Mouse (Mus musculus): Measurements from ENCODE around the gene Nol8. TPM values are rescaled to one million over a fixed set of nuclear protein-coding genes. Genes with fewer than 3 reads are reported as not detected.

Nol8 gene
- 23.7 and 27.8 TPM in 2 replicates for polyA plus RNA-seq (2014; fragmentation: Nextera tagmentation; extraction: Ambion mirVana)

DNA sequence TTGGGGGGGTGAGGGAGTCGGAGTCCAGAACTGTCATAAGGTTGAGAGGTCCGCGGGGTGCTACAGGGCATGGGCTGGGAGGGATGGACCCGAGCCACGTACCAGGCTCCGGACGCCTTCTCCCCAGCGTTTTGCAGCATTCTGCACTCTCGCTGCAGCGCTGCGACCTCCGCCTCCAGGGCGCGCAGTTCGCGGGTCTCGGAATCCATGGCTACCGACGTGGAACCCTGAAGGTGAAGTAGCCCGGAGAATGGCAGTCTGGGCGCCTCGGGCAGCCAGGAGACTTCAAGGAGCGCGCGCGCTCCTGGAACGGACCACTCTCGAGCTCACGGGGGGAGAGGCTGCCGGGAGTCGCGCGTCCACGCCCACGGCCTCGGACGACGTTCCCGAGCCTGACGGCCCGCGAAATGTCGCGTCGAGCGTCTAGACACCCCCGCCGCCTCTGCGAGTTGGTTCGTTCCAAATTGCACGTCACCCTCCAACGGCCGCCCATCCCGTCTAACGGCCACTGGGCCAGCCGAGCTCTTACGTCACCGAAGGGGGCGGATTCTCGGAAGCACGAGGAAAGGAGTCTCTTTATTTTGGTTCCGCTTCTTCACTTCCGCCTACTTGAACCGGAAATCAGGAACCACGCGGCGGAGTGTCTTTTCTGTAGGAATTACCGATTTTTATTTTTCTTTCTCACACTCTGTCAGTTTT is at the start of gene Nol8, which contains the start of gene Cenpp:
Gene Nol8, plus strand, starts transcription at position 598 of the 699 bp plus-strand sequence.
Gene Cenpp, minus strand, starts transcription at position 305 of the 699 bp plus-strand sequence.
- H3K9me3 ChIP-seq (ENCODE audit: control insufficient read depth, low read length), result no peaks in the 10 kb centered on the region

GRCm38 (mm10) chr13:49603603-49604002 is 49.3 kb upstream of the Nol8 start:
- Histone ChIP-seq H3K4me1 (replicated peaks; ENCODE audit: control insufficient read depth, insufficient read depth, low read length) (no peaks in the 10 kb centered on the region), H3K27me3 (ENCODE audit: control insufficient read depth, insufficient read depth, low read length) (no peaks in the 10 kb centered on the region), H3K4me3 (ENCODE audit: low read depth, low read length) (no peak overlapping the region), H3K9me3 (ENCODE audit: control insufficient read depth, low read length) (no peaks in the 10 kb centered on the region), H3K36me3 (ENCODE audit: control insufficient read depth, insufficient read depth, low read length) (no peaks in the 10 kb centered on the region), H3K9ac (ENCODE audit: low read depth, low read length) (no peak overlapping the region), H3K4me2 (replicated peaks; ENCODE audit: low read depth, low read length) (no peak overlapping the region), H3K27ac (ENCODE audit: low read depth, low read length) (no peak overlapping the region)
- DNase-seq (ENCODE audit: low spot score), result no peak
- no peak for ATAC-seq (ENCODE audit: low FRiP score)

More for the DNA sequence above, at the start of gene Nol8, which contains the start of gene Cenpp:
- Histone ChIP-seq H3K4me1 (replicated peaks; ENCODE audit: control insufficient read depth, insufficient read depth, low read length) (no peaks in the 10 kb centered on the region), H3K27ac (ENCODE audit: low read depth, low read length) (no peak within 1 kb of the TSS), H3K9ac (ENCODE audit: low read depth, low read length) (peak within 1 kb of the TSS; percentile 61), H3K4me2 (replicated peaks; ENCODE audit: low read depth, low read length) (peak within 1 kb of the TSS; percentile 80), H3K36me3 (ENCODE audit: control insufficient read depth, insufficient read depth, low read length) (no peaks in the 10 kb centered on the region), H3K4me3 (ENCODE audit: low read depth, low read length) (peak within 1 kb of the TSS; percentile 79), H3K27me3 (ENCODE audit: control insufficient read depth, insufficient read depth, low read length) (no peaks in the 10 kb centered on the region)
- WGBS, result under 1% methylated on average over 68 of the region's 68 CpGs
- DNase-seq (ENCODE audit: low spot score) (peak; percentile 100), ATAC-seq (ENCODE audit: low FRiP score) (peak; percentile 98)

DNA sequence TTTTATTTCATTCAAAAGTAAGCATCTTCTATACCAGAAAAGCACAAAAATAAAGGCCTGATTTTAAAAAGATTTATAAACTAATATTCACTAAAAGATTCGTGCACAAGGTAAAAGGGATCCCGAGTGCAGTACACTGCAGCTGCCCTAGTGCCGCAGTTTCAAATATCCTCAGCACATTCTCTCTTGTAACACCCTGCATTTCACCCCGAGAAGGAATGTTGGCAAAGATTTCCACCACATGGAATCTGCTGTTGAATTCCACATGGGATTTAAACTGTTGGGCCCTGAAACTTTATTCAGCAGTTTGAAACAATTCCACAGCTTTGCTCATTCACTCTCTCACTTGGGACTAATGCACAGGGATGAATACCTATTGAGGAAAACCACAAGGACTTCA is 45.2 kb upstream of the Nol8 start, which contains the start of gene Ogn:
Gene Ogn, plus strand, starts transcription at position 333 of the 400 bp plus-strand sequence.
- DNase-seq (ENCODE audit: low spot score) (peak; percentile 4), ATAC-seq (ENCODE audit: low FRiP score) (no peak)
- no peak within 1 kb of the TSS for H3K27ac ChIP-seq (ENCODE audit: low read depth, low read length)
- no peaks in the 10 kb centered on the region for H3K9me3 ChIP-seq (ENCODE audit: control insufficient read depth, low read length)
- 79% methylated on average over 4 of the region's 4 CpGs for WGBS
- no peaks in the 10 kb centered on the region for H3K36me3 ChIP-seq (ENCODE audit: control insufficient read depth, insufficient read depth, low read length)
- H3K4me2 ChIP-seq (replicated peaks; ENCODE audit: low read depth, low read length), result no peak within 1 kb of the TSS
- H3K4me1 ChIP-seq (replicated peaks; ENCODE audit: control insufficient read depth, insufficient read depth, low read length), result no peaks in the 10 kb centered on the region
- H3K27me3 ChIP-seq (ENCODE audit: control insufficient read depth, insufficient read depth, low read length), result no peaks in the 10 kb centered on the region
- H3K4me3 ChIP-seq (ENCODE audit: low read depth, low read length), result no peak within 1 kb of the TSS
- H3K9ac ChIP-seq (ENCODE audit: low read depth, low read length), result no peak within 1 kb of the TSS

DNA sequence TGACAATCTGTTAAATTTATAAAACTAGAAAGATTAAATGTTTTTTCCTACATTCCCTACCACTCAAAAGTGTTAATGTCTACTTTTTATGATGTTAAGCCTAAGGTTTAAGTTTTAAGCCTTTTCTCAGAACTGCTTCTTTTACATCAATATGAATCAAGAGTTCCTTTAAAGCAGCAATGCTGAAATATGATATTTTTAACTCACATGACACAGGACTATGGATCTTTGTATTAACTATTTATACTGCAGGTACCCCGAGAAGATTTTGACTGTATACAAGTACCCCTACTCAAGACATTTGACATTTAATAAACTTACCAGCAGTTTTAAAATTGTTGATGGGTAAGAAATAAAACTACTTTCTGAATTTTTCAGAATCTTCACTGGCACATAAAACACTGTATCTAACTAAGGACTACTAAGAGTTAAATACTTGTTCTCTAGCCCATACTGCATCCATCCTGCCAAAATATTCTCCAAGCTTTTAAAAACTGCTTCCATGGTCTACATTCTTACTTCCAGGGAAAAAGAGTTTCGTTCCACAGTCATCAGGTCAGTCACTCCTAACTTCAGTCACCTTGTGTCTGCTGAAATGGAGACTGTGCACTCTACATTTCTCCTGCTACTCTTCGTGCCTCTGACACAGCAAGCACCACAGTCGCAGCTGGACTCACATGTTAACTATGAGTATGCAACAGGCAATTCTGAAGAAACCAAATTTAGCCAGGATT is 44.1 kb upstream of the Nol8 start:
- 79% methylated on average over 4 of the region's 4 CpGs for WGBS
- no peak for ATAC-seq (ENCODE audit: low FRiP score)
- Histone ChIP-seq H3K4me1 (replicated peaks; ENCODE audit: control insufficient read depth, insufficient read depth, low read length) (no peaks in the 10 kb centered on the region), H3K27me3 (ENCODE audit: control insufficient read depth, insufficient read depth, low read length) (no peaks in the 10 kb centered on the region), H3K9me3 (ENCODE audit: control insufficient read depth, low read length) (no peaks in the 10 kb centered on the region), H3K4me2 (replicated peaks; ENCODE audit: low read depth, low read length) (no peak overlapping the region), H3K36me3 (ENCODE audit: control insufficient read depth, insufficient read depth, low read length) (no peaks in the 10 kb centered on the region), H3K4me3 (ENCODE audit: low read depth, low read length) (no peak overlapping the region), H3K9ac (ENCODE audit: low read depth, low read length) (no peak overlapping the region), H3K27ac (ENCODE audit: low read depth, low read length) (no peak overlapping the region)
- no peak for DNase-seq (ENCODE audit: low spot score)

DNA sequence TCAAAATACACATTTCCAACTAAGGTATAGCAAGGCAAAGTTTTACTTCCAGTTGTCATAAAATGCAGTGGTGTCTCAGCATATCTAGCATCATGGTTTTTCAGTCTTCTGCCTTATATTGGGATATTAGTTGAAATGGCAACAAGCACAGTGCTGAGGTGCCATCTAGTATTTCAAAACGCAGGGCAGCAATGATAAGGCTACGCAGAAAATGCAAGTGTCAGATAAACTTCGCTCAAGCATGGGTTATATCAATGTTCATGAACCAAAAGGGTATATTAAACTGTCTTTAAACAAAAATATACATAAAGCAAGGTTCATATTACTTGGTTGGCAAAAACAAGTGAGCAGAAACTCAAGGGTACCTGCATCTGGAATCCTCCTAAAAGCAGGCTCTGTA is 35.9 kb upstream of the Nol8 start:
- no peaks in the 10 kb centered on the region for H3K27me3 ChIP-seq (ENCODE audit: control insufficient read depth, insufficient read depth, low read length)
- no peak for ATAC-seq (ENCODE audit: low FRiP score)
- no peak overlapping the region for H3K27ac ChIP-seq (ENCODE audit: low read depth, low read length)
- WGBS, result 95% methylated on average over 3 of the region's 3 CpGs
- no peak overlapping the region for H3K4me3 ChIP-seq (ENCODE audit: low read depth, low read length)
- no peaks in the 10 kb centered on the region for H3K36me3 ChIP-seq (ENCODE audit: control insufficient read depth, insufficient read depth, low read length)
- H3K9me3 ChIP-seq (ENCODE audit: control insufficient read depth, low read length), result no peaks in the 10 kb centered on the region
- DNase-seq (ENCODE audit: low spot score), result no peak
- no peak overlapping the region for H3K9ac ChIP-seq (ENCODE audit: low read depth, low read length)
- no peaks in the 10 kb centered on the region for H3K4me1 ChIP-seq (replicated peaks; ENCODE audit: control insufficient read depth, insufficient read depth, low read length)
- H3K4me2 ChIP-seq (replicated peaks; ENCODE audit: low read depth, low read length), result no peak overlapping the region

DNA sequence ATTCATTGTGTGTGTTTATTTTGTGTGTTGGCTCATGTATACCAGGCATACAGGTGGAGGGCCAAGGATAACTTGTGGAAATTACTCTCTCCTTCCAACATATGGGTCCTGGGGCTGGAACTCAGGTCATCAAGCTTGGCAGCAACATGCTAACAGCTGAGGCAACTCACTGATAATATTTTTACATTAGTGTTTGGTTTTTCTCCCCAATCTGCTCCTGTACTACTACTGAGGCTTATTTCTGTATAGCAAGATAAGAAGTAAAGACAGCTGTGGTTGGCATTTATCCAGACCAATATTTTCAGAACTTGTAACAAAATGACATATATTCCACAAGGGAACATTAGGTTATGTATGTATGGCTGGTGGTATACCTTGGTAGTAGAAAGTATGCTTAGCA is 34.5 kb upstream of the Nol8 start:
- Histone ChIP-seq H3K4me3 (ENCODE audit: low read depth, low read length) (no peak overlapping the region), H3K9ac (ENCODE audit: low read depth, low read length) (no peak overlapping the region), H3K4me1 (replicated peaks; ENCODE audit: control insufficient read depth, insufficient read depth, low read length) (no peaks in the 10 kb centered on the region), H3K36me3 (ENCODE audit: control insufficient read depth, insufficient read depth, low read length) (no peaks in the 10 kb centered on the region), H3K9me3 (ENCODE audit: control insufficient read depth, low read length) (no peaks in the 10 kb centered on the region), H3K27me3 (ENCODE audit: control insufficient read depth, insufficient read depth, low read length) (no peaks in the 10 kb centered on the region), H3K4me2 (replicated peaks; ENCODE audit: low read depth, low read length) (no peak overlapping the region), H3K27ac (ENCODE audit: low read depth, low read length) (no peak overlapping the region)
- ATAC-seq (ENCODE audit: low FRiP score), result no peak
- DNase-seq (ENCODE audit: low spot score), result no peak

DNA sequence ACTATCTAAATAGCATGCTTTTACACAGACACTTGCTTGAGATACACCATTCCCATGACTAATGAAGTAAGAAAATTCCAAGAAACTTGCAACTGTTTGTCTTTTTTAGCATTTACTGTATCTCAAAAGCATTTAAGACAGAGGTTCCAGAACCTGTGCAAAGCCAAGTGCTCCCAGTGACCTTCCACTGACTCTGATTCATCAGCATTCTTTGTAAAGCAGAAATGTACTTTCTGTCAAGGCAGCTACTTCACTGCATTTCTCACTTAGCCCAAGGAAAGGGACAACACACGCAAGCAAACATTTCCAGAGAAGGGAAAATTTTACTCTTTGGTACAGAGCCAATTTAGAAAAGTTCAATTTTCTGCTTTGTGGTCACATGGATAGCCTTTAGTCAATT is 29.7 kb upstream of the Nol8 start:
- Histone ChIP-seq H3K4me2 (replicated peaks; ENCODE audit: low read depth, low read length) (no peak overlapping the region), H3K36me3 (ENCODE audit: control insufficient read depth, insufficient read depth, low read length) (no peaks in the 10 kb centered on the region), H3K9me3 (ENCODE audit: control insufficient read depth, low read length) (no peaks in the 10 kb centered on the region), H3K4me3 (ENCODE audit: low read depth, low read length) (no peak overlapping the region), H3K9ac (ENCODE audit: low read depth, low read length) (no peak overlapping the region), H3K27ac (ENCODE audit: low read depth, low read length) (no peak overlapping the region), H3K4me1 (replicated peaks; ENCODE audit: control insufficient read depth, insufficient read depth, low read length) (no peaks in the 10 kb centered on the region), H3K27me3 (ENCODE audit: control insufficient read depth, insufficient read depth, low read length) (no peaks in the 10 kb centered on the region)
- no peak for DNase-seq (ENCODE audit: low spot score)
- 91% methylated on average over 1 of the region's 1 CpGs for WGBS
- ATAC-seq (ENCODE audit: low FRiP score), result no peak

DNA sequence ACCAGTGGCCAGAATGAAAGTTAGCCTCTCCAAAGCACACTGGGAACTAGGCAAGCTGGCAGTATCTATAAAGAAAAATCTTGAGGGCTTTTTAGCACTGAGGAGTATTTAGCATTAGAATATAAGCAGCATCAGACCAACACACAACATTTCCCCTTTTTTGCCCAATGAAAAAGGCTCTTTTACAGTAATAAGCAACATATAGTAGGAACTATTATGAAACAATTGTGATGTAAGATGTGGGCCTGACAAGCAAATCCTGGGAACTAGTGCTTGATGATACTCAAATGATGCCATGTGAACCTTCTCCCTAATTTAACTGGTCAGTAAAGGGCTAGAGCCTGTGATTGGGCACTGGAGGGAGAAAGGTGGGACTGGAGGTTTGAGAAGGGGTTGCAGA is 24.7 kb upstream of the Nol8 start:
- DNase-seq (ENCODE audit: low spot score) (no peak), ATAC-seq (ENCODE audit: low FRiP score) (no peak)
- no peaks in the 10 kb centered on the region for H3K27me3 ChIP-seq (ENCODE audit: control insufficient read depth, insufficient read depth, low read length)
- H3K27ac ChIP-seq (ENCODE audit: low read depth, low read length), result no peak overlapping the region
- no peak overlapping the region for H3K4me3 ChIP-seq (ENCODE audit: low read depth, low read length)
- no peak overlapping the region for H3K4me2 ChIP-seq (replicated peaks; ENCODE audit: low read depth, low read length)
- H3K9ac ChIP-seq (ENCODE audit: low read depth, low read length), result no peak overlapping the region
- H3K4me1 ChIP-seq (replicated peaks; ENCODE audit: control insufficient read depth, insufficient read depth, low read length), result no peaks in the 10 kb centered on the region
- H3K36me3 ChIP-seq (ENCODE audit: control insufficient read depth, insufficient read depth, low read length), result no peaks in the 10 kb centered on the region
- H3K9me3 ChIP-seq (ENCODE audit: control insufficient read depth, low read length), result no peaks in the 10 kb centered on the region

- no peaks in the 10 kb centered on the region for H3K9me3 ChIP-seq (ENCODE audit: control insufficient read depth, low read length)
- H3K27ac ChIP-seq (ENCODE audit: low read depth, low read length), result no peak overlapping the region
- no peaks in the 10 kb centered on the region for H3K4me1 ChIP-seq (replicated peaks; ENCODE audit: control insufficient read depth, insufficient read depth, low read length)
- H3K9ac ChIP-seq (ENCODE audit: low read depth, low read length), result no peak overlapping the region
- no peak overlapping the region for H3K4me3 ChIP-seq (ENCODE audit: low read depth, low read length)
- WGBS, result 92% methylated on average over 2 of the region's 2 CpGs
- DNase-seq (ENCODE audit: low spot score), result no peak
- H3K4me2 ChIP-seq (replicated peaks; ENCODE audit: low read depth, low read length), result no peak overlapping the region
- H3K36me3 ChIP-seq (ENCODE audit: control insufficient read depth, insufficient read depth, low read length), result no peaks in the 10 kb centered on the region
- no peaks in the 10 kb centered on the region for H3K27me3 ChIP-seq (ENCODE audit: control insufficient read depth, insufficient read depth, low read length)
- no peak for ATAC-seq (ENCODE audit: low FRiP score)
These were observed 23.8 kb upstream of the Nol8 start for GRCm38 (mm10) chr13:49629076-49629475.
